Mouse (Mus musculus) ES-E14 (cell line): Measurements from ENCODE around the gene Dnal1. TPM values are rescaled to one million over a fixed set of nuclear protein-coding genes. Genes with fewer than 3 reads are reported as not detected.

Experiments
- DNase-seq: peaks from one replicate; pipeline ENCODE4 v3.0.0-alpha.2; 2013; ENCODE audit warnings: low read depth, low spot score
- H3K27ac ChIP-seq: 2 replicates; pipeline ENCODE4 v1.5.1; 2012; ENCODE audit warnings: low read depth, mild to moderate bottlenecking, low read length, moderate library complexity, mixed read lengths; ENCODE audit not compliant: poor library complexity, insufficient read depth, severe bottlenecking
- H3K36me3 ChIP-seq: 2 replicates; pipeline ENCODE4 v1.6.1; 2012; ENCODE audit warnings: mild to moderate bottlenecking, low read length, moderate library complexity, mixed read lengths; ENCODE audit not compliant: control insufficient read depth, poor library complexity, insufficient read depth, severe bottlenecking
- H3K4me1 ChIP-seq, 2 experiments: fragments of 150-350 bp in 1 of 2; sonication (generic) in 1 of 2; 2 replicates each; pipeline ENCODE4 v1.6.1; 2012; ENCODE audit warnings: low read length in 2 of 2, mild to moderate bottlenecking in 1 of 2, mixed read lengths in 1 of 2; ENCODE audit not compliant: control insufficient read depth in 2 of 2, insufficient read depth in 2 of 2, poor library complexity in 1 of 2
- H3K4me3 ChIP-seq, 2 experiments: fragments of 150-350 bp in 1 of 2; sonication (generic) in 1 of 2; 2 replicates each; pipeline ENCODE4 v1.5.1; 2012; ENCODE audit warnings: low read length in 2 of 2, low read depth in 1 of 2, mild to moderate bottlenecking in 1 of 2, mixed read lengths in 1 of 2; ENCODE audit not compliant: insufficient read depth in 1 of 2, poor library complexity in 1 of 2, severe bottlenecking in 1 of 2
- H3K9ac ChIP-seq: 2 replicates; pipeline ENCODE4 v1.6.1; 2012; ENCODE audit warnings: low read depth, mild to moderate bottlenecking, low read length, mixed read lengths; ENCODE audit not compliant: poor library complexity, insufficient read depth, severe bottlenecking
- H3K9me3 ChIP-seq: fragments of 150-350 bp; sonication (generic); 2 replicates; pipeline ENCODE4 v1.6.1; 2012; ENCODE audit warnings: low read depth, mild to moderate bottlenecking, low read length; ENCODE audit not compliant: control insufficient read depth, insufficient read depth
- CHD2 ChIP-seq: IDR thresholded peaks from 2 replicates; pipeline ENCODE4 v1.6.1; 2014; ENCODE audit warnings: mild to moderate bottlenecking, low read depth, low read length, inconsistent platforms
- HCFC1 ChIP-seq: IDR thresholded peaks from 2 replicates; pipeline ENCODE4 v1.6.1; 2012; ENCODE audit warnings: low read length, inconsistent platforms, borderline replicate concordance; ENCODE audit not compliant: insufficient read depth
- MAFK ChIP-seq: IDR thresholded peaks from 2 replicates; pipeline ENCODE4 v1.6.1; 2014; ENCODE audit warnings: mild to moderate bottlenecking, low read depth, low read length, inconsistent platforms; ENCODE audit not compliant: insufficient read depth
- ZC3H11A ChIP-seq: IDR thresholded peaks from 2 replicates; pipeline ENCODE4 v1.6.1; 2012; ENCODE audit warnings: low read depth, mild to moderate bottlenecking, inconsistent platforms, low read length, borderline replicate concordance
- ZNF384 ChIP-seq: IDR thresholded peaks from 2 replicates; pipeline ENCODE4 v1.6.1; 2012; ENCODE audit warnings: low read depth, low read length, inconsistent platforms
- in situ Hi-C, 2 experiments: fragments of 600-800 bp; cut with MboI; formaldehyde crosslinking; loops; one replicate each; pipeline ENCODE4 v1.15.1; 2025; ENCODE audit warnings: low sequenced_read_pairs in 2 of 2, inconsistent platforms in 1 of 2; ENCODE audit not compliant: unreplicated experiment in 2 of 2
- total RNA-seq: library from RNA; depleted of rRNA; stranded (reverse); fragments of 300-350 nt; gene quantifications from 2 replicates; pipeline ENCODE4 v1.2.3, GENCODE M21; 2012

Dnal1 gene
- total RNA-seq, 1 experiment, result 3.5 TPM

DNA sequence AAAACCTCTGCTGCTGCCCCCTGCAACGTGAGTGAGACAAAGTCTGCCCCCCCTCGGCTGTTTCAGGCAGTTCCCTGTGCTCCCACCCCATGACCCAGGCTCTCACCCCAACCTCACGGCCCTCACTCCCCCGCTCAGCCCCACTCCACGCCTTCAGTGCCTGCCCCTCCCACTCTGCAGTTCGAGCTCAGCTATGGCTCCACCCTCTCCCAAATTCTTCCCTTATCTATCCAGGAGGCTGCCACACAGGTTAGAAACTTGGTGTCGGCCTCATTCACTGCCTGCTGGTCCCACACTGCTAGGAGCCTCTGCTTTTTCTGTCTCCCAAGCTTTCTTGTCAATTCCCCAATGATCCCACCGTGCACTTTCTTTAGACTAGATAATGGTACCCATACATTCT lies 47.0 kb downstream of the Dnal1 start:
- Histone ChIP-seq H3K27ac (no peak overlapping the region), H3K9me3 (no peaks in the 10 kb centered on the region), H3K4me1 (peaks cover 2 to 5% of the 10 kb centered on the region in 2 experiments; a peak in 2 of 4 replicates), H3K36me3 (peaks cover 45% of the 10 kb centered on the region), H3K9ac (no peak overlapping the region), H3K4me3 (no peak overlapping the region)
- no peak for DNase-seq
- in situ Hi-C loops, result loop anchor here in 1 of 2 experiments (10.0 kb wide), 1 partner anchor 94 kb away; no protein-coding TSS in a partner anchor
- no peak for TF ChIP-seq MAFK
- no peak for TF ChIP-seq ZNF384
- no peak for TF ChIP-seq ZC3H11A
- no peak for TF ChIP-seq HCFC1
- TF ChIP-seq CHD2, result no peak

DNA sequence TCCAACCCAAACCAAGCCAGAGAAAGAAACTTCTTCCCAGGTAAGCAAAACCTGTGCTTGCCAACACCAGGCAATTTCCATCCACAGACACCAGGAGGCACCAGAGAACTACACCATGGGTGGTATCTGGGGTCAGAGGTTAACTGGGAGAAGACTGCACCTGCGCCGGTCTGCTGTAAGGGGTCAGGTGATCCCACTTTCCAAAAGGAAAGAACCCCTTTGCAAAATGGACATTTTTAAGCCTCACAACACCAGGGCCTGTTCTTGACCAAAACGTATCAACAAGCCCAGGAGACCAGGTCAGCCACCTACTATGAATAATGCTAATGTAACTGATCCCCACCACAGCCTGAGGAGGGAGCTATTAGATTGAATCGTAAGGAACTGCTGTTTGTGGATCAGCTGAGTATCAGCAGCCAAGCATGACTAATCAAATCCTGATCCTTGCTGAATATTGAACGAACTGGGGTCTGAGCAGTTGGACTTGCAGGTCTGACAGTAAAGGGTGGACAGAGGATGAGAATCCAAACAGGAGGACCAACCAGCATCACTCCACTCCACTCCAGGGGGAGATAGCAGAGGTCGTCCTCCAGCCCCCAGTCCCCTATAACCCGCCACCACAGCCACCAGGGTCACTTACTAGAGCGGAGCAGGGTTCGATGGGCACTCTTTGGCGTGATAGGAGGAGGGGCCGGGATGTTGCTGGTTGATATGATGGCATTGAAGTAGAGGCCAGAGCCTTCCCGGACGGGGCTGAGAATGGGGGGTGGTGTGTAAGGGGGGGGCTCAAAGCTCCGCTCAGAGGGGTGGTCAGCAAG lies 47.7 kb downstream of the Dnal1 start:
- in situ Hi-C loops, result loop anchor here in 1 of 2 experiments (10.0 kb wide), 1 partner anchor 93 kb away; no protein-coding TSS in a partner anchor
- peaks cover 2 to 5% of the 10 kb centered on the region in 2 experiments; a peak in 2 of 4 replicates for H3K4me1 ChIP-seq

DNA sequence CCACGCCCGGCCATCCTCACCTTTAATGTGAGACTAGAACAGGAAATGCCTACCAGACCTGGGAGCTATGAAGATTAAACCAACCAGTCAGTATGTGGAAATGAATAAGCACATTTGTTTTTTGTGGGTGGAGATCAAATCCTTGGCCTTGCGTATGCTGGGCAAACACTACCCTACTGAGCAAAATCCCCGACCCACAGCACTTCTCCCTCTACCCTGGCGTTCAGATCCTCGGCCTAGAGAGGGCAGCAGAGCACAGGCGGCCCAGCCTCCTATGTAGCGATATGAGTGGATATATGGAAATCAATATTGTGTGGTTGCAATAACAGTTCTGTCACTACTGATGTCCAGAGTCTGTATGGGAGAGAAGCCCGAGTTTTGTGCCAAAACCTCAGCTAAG lies 49.0 kb downstream of the Dnal1 start:
- no peak overlapping the region for H3K9ac ChIP-seq

More for the DNA sequence above, 47.7 kb downstream of the Dnal1 start:
- Histone ChIP-seq H3K27ac (peak overlapping the region; percentile 64; the same call in 1 of the 2 replicates), H3K9ac (peak overlapping the region; percentile 34; the same call in 1 of the 2 replicates), H3K4me3 (peak overlapping the region; percentile 20 to 31; a peak in 1 of 4 replicates), H3K36me3 (peaks cover 39% of the 10 kb centered on the region), H3K9me3 (no peaks in the 10 kb centered on the region)
- peak; percentile 84 for DNase-seq
- TF ChIP-seq HCFC1 (no peak), ZC3H11A (0 out of 2 replicates have a peak, but pooled peaks have one; percentile 31), MAFK (peak; percentile 73), ZNF384 (no peak), CHD2 (peak; percentile 80; the same call in 1 of the 2 replicates)

DNA sequence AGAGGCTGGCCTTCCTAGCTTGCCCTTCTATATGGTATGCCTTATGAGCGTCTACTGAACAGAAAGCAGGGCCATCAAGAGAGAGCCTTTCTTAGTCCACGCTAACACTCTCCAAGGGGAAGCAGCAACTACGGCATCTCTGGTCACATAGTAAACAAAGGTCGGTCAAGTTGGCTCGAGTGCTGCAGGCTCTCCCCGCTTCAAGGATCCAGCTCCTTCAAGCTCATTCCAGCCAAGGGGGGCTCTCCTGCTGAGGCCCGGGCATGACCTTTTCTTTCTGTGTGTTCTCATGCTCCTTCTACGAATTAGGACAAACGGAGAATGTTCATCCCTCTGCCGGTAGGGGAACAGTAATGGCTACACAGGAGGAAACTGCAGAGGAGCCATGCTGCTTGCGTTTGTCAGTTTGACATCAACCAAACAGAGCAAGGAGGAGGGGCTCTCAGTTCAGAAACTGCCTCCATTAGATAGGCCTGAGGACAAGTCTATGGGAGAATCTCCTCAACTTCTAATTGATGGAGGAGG lies 49.5 kb downstream of the Dnal1 start:
- H3K9ac ChIP-seq, result no peak overlapping the region; the same call in 1 of the 2 replicates
- peaks cover 26% of the 10 kb centered on the region for H3K36me3 ChIP-seq
- H3K27ac ChIP-seq, result no peak overlapping the region; the same call in 1 of the 2 replicates
- peaks cover 2 to 7% of the 10 kb centered on the region in 2 experiments; a peak in 2 of 4 replicates for H3K4me1 ChIP-seq
- in situ Hi-C loops, result loop anchor here in 1 of 2 experiments (10.0 kb wide), 1 partner anchor 91 kb away; no protein-coding TSS in a partner anchor
- H3K4me3 ChIP-seq, result no peak overlapping the region
- no peak for DNase-seq
- H3K9me3 ChIP-seq, result no peaks in the 10 kb centered on the region
- no peak for TF ChIP-seq MAFK
- no peak for TF ChIP-seq CHD2
- no peak for TF ChIP-seq ZNF384
- TF ChIP-seq ZC3H11A, result no peak
- no peak for TF ChIP-seq HCFC1

More for the DNA sequence above, 49.0 kb downstream of the Dnal1 start:
- in situ Hi-C loops, result loop anchor here in 1 of 2 experiments (10.0 kb wide), 1 partner anchor 92 kb away; no protein-coding TSS in a partner anchor
- TF ChIP-seq CHD2 (no peak), HCFC1 (no peak), ZNF384 (no peak), ZC3H11A (no peak), MAFK (no peak)
- Histone ChIP-seq H3K4me3 (no peak overlapping the region), H3K27ac (no peak overlapping the region), H3K36me3 (peaks cover 31% of the 10 kb centered on the region), H3K9me3 (no peaks in the 10 kb centered on the region), H3K4me1 (peaks cover 2 to 7% of the 10 kb centered on the region in 2 experiments; a peak in 2 of 4 replicates)
- DNase-seq, result no peak
